Mouse (Mus musculus) ES-E14 (cell line): Measurements from ENCODE around the gene Cradd. TPM values are rescaled to one million over a fixed set of nuclear protein-coding genes. Genes with fewer than 3 reads are reported as not detected.

Source experiments
- DNase-seq: peaks from one replicate; pipeline ENCODE4 v3.0.0-alpha.2; 2013; ENCODE audit warnings: low read depth, low spot score
- H3K27ac ChIP-seq: 2 replicates; pipeline ENCODE4 v1.5.1; 2012; ENCODE audit warnings: low read depth, mild to moderate bottlenecking, low read length, moderate library complexity, mixed read lengths; ENCODE audit not compliant: poor library complexity, insufficient read depth, severe bottlenecking
- H3K36me3 ChIP-seq: 2 replicates; pipeline ENCODE4 v1.6.1; 2012; ENCODE audit warnings: mild to moderate bottlenecking, low read length, moderate library complexity, mixed read lengths; ENCODE audit not compliant: control insufficient read depth, poor library complexity, insufficient read depth, severe bottlenecking
- H3K4me1 ChIP-seq, 2 experiments: fragments of 150-350 bp in 1 of 2; sonication (generic) in 1 of 2; 2 replicates each; pipeline ENCODE4 v1.6.1; 2012; ENCODE audit warnings: low read length in 2 of 2, mild to moderate bottlenecking in 1 of 2, mixed read lengths in 1 of 2; ENCODE audit not compliant: control insufficient read depth in 2 of 2, insufficient read depth in 2 of 2, poor library complexity in 1 of 2
- H3K4me3 ChIP-seq, 2 experiments: fragments of 150-350 bp in 1 of 2; sonication (generic) in 1 of 2; 2 replicates each; pipeline ENCODE4 v1.5.1; 2012; ENCODE audit warnings: low read length in 2 of 2, low read depth in 1 of 2, mild to moderate bottlenecking in 1 of 2, mixed read lengths in 1 of 2; ENCODE audit not compliant: insufficient read depth in 1 of 2, poor library complexity in 1 of 2, severe bottlenecking in 1 of 2
- H3K9ac ChIP-seq: 2 replicates; pipeline ENCODE4 v1.6.1; 2012; ENCODE audit warnings: low read depth, mild to moderate bottlenecking, low read length, mixed read lengths; ENCODE audit not compliant: poor library complexity, insufficient read depth, severe bottlenecking
- H3K9me3 ChIP-seq: fragments of 150-350 bp; sonication (generic); 2 replicates; pipeline ENCODE4 v1.6.1; 2012; ENCODE audit warnings: low read depth, mild to moderate bottlenecking, low read length; ENCODE audit not compliant: control insufficient read depth, insufficient read depth
- CHD2 ChIP-seq: IDR thresholded peaks from 2 replicates; pipeline ENCODE4 v1.6.1; 2014; ENCODE audit warnings: mild to moderate bottlenecking, low read depth, low read length, inconsistent platforms
- HCFC1 ChIP-seq: IDR thresholded peaks from 2 replicates; pipeline ENCODE4 v1.6.1; 2012; ENCODE audit warnings: low read length, inconsistent platforms, borderline replicate concordance; ENCODE audit not compliant: insufficient read depth
- MAFK ChIP-seq: IDR thresholded peaks from 2 replicates; pipeline ENCODE4 v1.6.1; 2014; ENCODE audit warnings: mild to moderate bottlenecking, low read depth, low read length, inconsistent platforms; ENCODE audit not compliant: insufficient read depth
- ZC3H11A ChIP-seq: IDR thresholded peaks from 2 replicates; pipeline ENCODE4 v1.6.1; 2012; ENCODE audit warnings: low read depth, mild to moderate bottlenecking, inconsistent platforms, low read length, borderline replicate concordance
- ZNF384 ChIP-seq: IDR thresholded peaks from 2 replicates; pipeline ENCODE4 v1.6.1; 2012; ENCODE audit warnings: low read depth, low read length, inconsistent platforms
- in situ Hi-C, 2 experiments: fragments of 600-800 bp; cut with MboI; formaldehyde crosslinking; loops; one replicate each; pipeline ENCODE4 v1.15.1; 2025; ENCODE audit warnings: low sequenced_read_pairs in 2 of 2, inconsistent platforms in 1 of 2; ENCODE audit not compliant: unreplicated experiment in 2 of 2
- total RNA-seq: library from RNA; depleted of rRNA; stranded (reverse); fragments of 300-350 nt; gene quantifications from 2 replicates; pipeline ENCODE4 v1.2.3, GENCODE M21; 2012

Cradd gene
- total RNA-seq, 1 experiment: 8.4 TPM

DNA sequence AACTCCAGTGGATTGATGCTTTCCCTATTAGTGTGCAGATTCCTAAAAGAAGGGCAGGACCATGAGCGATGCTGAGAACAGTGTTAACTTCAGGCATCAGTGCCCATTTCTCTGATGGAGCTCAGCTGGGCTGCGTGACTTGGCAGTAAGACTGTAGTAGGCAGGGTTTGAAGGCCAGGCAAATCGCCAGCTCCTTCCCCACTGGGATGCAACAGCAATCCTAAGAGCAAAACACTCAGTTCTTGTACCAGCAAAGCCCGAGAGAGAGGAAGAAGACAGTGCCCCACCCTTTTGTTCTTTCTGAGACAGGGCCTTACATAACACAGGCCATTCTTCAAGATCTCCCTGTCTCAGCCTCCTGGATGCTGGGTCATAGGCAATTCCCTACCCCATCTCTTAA is 140.9 kb downstream of the Cradd start:
- Histone ChIP-seq H3K4me1 (peaks cover 0 to 5% of the 10 kb centered on the region in 2 experiments; a peak in 1 of 4 replicates), H3K36me3 (no peaks in the 10 kb centered on the region), H3K9ac (no peak overlapping the region), H3K4me3 (no peak overlapping the region), H3K9me3 (no peaks in the 10 kb centered on the region), H3K27ac (no peak overlapping the region)
- no peak for DNase-seq
- in situ Hi-C loops: no loop called here
- no peak for TF ChIP-seq MAFK
- no peak for TF ChIP-seq ZC3H11A
- TF ChIP-seq CHD2: no peak
- no peak for TF ChIP-seq HCFC1
- no peak for TF ChIP-seq ZNF384

DNA sequence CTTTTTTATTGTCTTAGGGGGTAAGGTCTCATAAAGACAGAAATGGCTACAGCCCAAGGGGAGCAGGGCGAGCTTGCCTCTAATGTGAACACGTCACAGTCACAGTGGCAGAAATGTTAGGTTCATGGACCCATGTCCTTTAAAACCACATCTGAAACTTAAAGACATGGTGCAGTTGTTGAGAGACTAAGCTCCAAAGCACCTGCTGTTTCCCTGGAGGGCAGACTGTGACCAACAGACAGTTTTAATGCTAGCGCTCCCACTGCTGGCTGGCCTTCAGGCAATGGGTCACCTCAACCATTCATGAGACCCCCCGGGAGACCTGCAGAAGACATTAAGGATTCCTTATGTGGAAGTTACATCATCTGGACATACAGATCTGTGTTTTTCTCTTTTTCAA is 141.5 kb downstream of the Cradd start:
- peaks cover 0 to 8% of the 10 kb centered on the region in 2 experiments; a peak in 1 of 4 replicates for H3K4me1 ChIP-seq
- TF ChIP-seq ZNF384 (no peak), CHD2 (no peak), ZC3H11A (no peak), MAFK (no peak), HCFC1 (no peak)
- in situ Hi-C loops: no loop called here
- H3K36me3 ChIP-seq: no peaks in the 10 kb centered on the region
- H3K4me3 ChIP-seq: no peak overlapping the region
- no peak overlapping the region for H3K27ac ChIP-seq
- DNase-seq: no peak
- no peak overlapping the region for H3K9ac ChIP-seq
- no peaks in the 10 kb centered on the region for H3K9me3 ChIP-seq

DNA sequence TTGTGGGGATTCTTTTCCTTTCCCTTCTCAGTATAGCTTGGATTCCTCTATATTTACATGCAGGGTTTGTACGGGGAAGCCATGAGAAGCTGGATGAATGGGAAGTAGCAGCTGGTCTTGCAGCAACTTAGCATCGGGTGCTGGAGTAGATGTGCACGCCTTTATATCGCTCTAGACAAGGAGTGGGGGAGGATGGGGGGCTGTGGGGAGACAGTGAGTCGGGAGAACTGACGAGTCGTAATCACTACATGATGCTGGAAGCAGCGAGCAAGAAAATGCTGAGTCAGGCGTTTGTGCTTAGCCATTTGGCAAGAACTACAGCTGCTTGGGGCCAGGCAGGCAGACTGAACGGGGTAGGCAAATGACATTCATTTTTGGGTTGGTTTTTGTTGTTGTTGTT is 142.4 kb downstream of the Cradd start:
- no peak overlapping the region for H3K27ac ChIP-seq
- H3K4me3 ChIP-seq: no peak overlapping the region
- no peaks in the 10 kb centered on the region for H3K36me3 ChIP-seq
- no peak for DNase-seq
- no peak overlapping the region for H3K9ac ChIP-seq
- in situ Hi-C loops: no loop called here
- peaks cover 0 to 16% of the 10 kb centered on the region in 2 experiments; a peak in 2 of 4 replicates for H3K4me1 ChIP-seq
- H3K9me3 ChIP-seq: no peaks in the 10 kb centered on the region
- TF ChIP-seq MAFK (peak; percentile 99), ZNF384 (no peak)

DNA sequence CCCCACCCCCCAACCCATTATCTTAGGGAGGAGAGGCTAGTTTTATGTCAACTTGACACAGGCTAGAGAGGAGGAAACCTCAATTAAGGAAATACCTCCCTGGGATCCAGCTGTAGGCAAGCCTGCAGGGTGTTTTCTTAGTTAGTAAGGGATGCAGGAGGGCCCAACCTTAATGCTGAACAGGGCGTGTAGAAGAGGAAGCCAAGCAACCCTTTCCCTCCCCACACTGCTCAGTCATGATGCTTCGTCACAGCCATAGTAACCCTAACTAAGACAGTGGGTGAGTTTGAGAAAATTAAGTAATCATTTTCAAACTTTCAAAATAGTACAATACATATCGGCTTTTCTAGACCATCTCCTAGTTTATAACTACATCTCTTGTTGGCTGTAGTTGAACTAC is 143.0 kb downstream of the Cradd start:
- in situ Hi-C loops: no loop called here
- no peak for DNase-seq
- Histone ChIP-seq H3K27ac (no peak overlapping the region), H3K4me1 (peaks cover 0 to 18% of the 10 kb centered on the region in 2 experiments; a peak in 2 of 4 replicates), H3K9ac (no peak overlapping the region), H3K36me3 (no peaks in the 10 kb centered on the region), H3K9me3 (no peaks in the 10 kb centered on the region), H3K4me3 (no peak overlapping the region)
- TF ChIP-seq ZNF384: no peak
- TF ChIP-seq HCFC1: no peak
- no peak for TF ChIP-seq CHD2
- TF ChIP-seq MAFK: no peak
- no peak for TF ChIP-seq ZC3H11A

DNA sequence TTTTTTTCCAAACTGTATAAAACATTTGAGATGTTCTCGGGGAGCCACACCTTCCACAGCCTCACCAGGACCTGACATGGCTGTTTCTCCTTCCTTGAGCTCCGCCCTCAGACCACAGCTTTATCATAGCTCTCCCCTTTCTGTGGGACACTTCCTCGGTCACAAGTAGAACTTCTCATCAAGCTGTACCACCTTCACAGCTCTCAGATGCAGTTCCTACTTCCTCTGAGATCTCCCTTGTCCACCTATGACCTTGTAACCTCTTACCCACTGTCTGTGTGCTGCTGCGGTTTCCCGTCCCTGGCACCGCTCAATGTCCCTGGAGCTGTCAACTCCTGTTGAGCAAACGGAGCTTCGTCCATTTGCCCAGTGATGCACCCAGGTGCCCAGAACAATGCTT is 143.8 kb downstream of the Cradd start:
- in situ Hi-C loops: no loop called here
- H3K4me3 ChIP-seq: no peak overlapping the region
- no peak overlapping the region for H3K9ac ChIP-seq
- no peak for DNase-seq
- no peak for TF ChIP-seq ZC3H11A
- no peak for TF ChIP-seq CHD2
- TF ChIP-seq HCFC1: no peak
- no peak for TF ChIP-seq ZNF384
- TF ChIP-seq MAFK: no peak
- no peaks in the 10 kb centered on the region for H3K9me3 ChIP-seq
- H3K27ac ChIP-seq: no peak overlapping the region
- H3K36me3 ChIP-seq: no peaks in the 10 kb centered on the region
- H3K4me1 ChIP-seq: peaks cover 0 to 22% of the 10 kb centered on the region in 2 experiments; a peak in 2 of 4 replicates
